Mouse (Mus musculus) hindbrain, embryonic 10.5 days (tissue): Measurements from ENCODE around the gene Gpr165. TPM values are rescaled to one million over a fixed set of nuclear protein-coding genes. Genes with fewer than 3 reads are reported as not detected.

Experiments used
- DNase-seq: peaks from one replicate; pipeline ENCODE4 v3.0.0-alpha.2; 2017; ENCODE audit warnings: low spot score
- H3K27ac ChIP-seq: fragments of 300-500 bp; sonication (generic); 2 replicates; pipeline ENCODE4 v1.5.1; 2016; ENCODE audit warnings: mild to moderate bottlenecking, moderate library complexity
- H3K27me3 ChIP-seq: fragments of 300-500 bp; sonication (generic); 2 replicates; pipeline ENCODE4 v1.6.1; 2016; ENCODE audit warnings: mild to moderate bottlenecking; ENCODE audit not compliant: poor library complexity, insufficient read depth, severe bottlenecking
- H3K36me3 ChIP-seq: fragments of 300-500 bp; sonication (generic); 2 replicates; pipeline ENCODE4 v1.6.1; 2016; ENCODE audit warnings: mild to moderate bottlenecking, moderate library complexity
- H3K4me1 ChIP-seq: fragments of 300-500 bp; sonication (generic); replicated peaks from 2 replicates; pipeline ENCODE4 v1.6.1; 2016; ENCODE audit warnings: mild to moderate bottlenecking
- H3K4me3 ChIP-seq: fragments of 300-500 bp; sonication (generic); 2 replicates; pipeline ENCODE4 v1.5.1; 2016; ENCODE audit warnings: mild to moderate bottlenecking, moderate library complexity
- H3K9me3 ChIP-seq: fragments of 300-500 bp; sonication (generic); 2 replicates; pipeline ENCODE4 v1.6.1; 2016; ENCODE audit warnings: mild to moderate bottlenecking, moderate library complexity
- WGBS: fragments of 180-500 bp; shearing (Covaris S2); methylation state at CpG from one replicate; pipeline ENCODE4 v1.1.7; 2016; 5-methylcytosine and 5-hydroxymethylcytosine counted together
- polyA plus RNA-seq: library from polyadenylated mRNA; unstranded; fragments of >200 nt; fragmentation: Nextera tagmentation; extraction: Ambion mirVana; gene quantifications from 2 replicates; pipeline ENCODE4 v1.2.1, GENCODE M21; 2016

The Gpr165 gene
- polyA plus RNA-seq, result 0.70 and 0.92 TPM in 2 replicates

DNA sequence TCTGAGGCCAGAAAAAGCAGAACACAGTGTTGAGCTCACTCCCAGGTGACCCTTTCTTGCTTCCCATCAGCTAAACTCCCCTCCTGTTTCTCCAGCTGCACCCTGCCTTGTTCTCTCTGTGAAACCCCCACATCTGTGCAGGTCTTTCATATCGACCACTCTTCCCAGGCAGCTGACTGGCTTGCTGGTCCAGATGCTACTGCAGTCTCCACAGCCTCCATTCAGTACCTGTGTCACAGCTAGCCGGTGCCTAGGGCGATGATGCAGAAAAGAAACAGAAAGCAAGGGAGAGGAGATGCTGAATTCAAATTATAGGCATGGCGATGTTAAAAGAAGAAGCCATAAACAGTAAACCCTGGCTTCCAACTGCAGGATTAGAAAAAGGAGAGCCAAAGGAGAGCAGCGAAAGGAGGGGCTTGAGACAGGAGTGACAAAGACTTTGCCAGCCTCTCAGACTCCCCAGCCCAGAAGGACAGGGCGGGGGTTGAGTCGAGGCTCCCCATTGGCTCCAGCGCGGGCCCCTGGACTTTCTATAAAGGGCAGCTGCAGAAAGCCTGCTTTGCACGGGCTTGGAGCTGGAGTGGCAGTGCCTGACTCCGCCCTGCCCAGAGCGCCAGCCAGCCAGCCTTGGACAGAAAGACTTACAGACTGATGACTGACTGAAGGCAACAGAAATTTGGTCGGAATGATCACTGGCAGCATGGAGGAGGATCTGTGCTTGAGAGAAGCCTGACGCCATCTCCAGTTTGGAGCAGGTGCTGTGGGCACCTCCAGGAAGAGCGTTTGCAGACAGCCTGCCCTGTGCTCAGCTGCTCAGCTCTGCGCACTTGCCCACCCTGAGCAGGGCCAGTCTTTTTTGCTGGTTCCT is at the start of gene Gpr165:
Gene Gpr165, plus strand, starts transcription at position 535 of the 868 bp plus-strand sequence.
- peak within 1 kb of the TSS; percentile 74 for H3K27ac ChIP-seq
- 0 out of 2 replicates have a peak, but pooled peaks cover 3% of the 10 kb centered on the region for H3K4me1 ChIP-seq
- WGBS, result 19% methylated on average over 16 of the region's 16 CpGs

DNA sequence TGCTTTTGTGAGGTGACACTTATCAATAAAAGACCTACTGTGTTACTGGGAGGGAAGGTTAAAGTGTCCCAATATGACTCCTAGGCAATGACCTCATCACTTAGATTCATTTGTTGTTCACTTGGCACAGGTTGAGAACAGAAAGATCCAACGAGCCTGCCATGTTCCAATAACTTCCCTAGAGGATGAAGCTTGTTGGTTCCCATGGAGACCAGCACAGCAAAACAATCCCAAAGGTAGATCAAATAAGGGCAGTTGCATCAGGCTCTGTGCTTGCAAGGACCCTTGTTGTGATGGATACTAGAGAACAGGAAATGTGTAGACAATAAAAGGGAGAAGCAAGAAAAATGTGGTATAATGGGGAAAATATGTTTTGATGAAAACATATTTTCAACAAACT is 38.4 kb upstream of the Gpr165 start:
- H3K4me3 ChIP-seq, result no peak overlapping the region
- H3K36me3 ChIP-seq, result no peaks in the 10 kb centered on the region
- no peak overlapping the region for H3K27ac ChIP-seq
- no peaks in the 10 kb centered on the region for H3K27me3 ChIP-seq
- no peak for DNase-seq
- no peaks in the 10 kb centered on the region for H3K9me3 ChIP-seq
- 65% methylated on average over 1 of the region's 1 CpGs for WGBS
- H3K4me1 ChIP-seq, result no peaks in the 10 kb centered on the region

More for the DNA sequence above, at the start of gene Gpr165:
- no peaks in the 10 kb centered on the region for H3K36me3 ChIP-seq
- no peaks in the 10 kb centered on the region for H3K27me3 ChIP-seq
- no peaks in the 10 kb centered on the region for H3K9me3 ChIP-seq
- peak; percentile 66 for DNase-seq
- H3K4me3 ChIP-seq, result peak within 1 kb of the TSS; percentile 45
